Mouse (Mus musculus) cortical plate, adult 2 months (tissue): Measurements from ENCODE around the gene Ncbp3.

Experiments
- CTCF ChIP-seq: fragments of 200-500 bp; IDR thresholded peaks from 2 replicates; pipeline ENCODE4 v1.5.1; 2011; ENCODE audit warnings: mild to moderate bottlenecking, control low read depth, low read length; ENCODE audit not compliant: insufficient read depth; ENCODE audit errors: extremely low read depth
- POLR2A ChIP-seq: fragments of 200-500 bp; IDR thresholded peaks from 2 replicates; pipeline ENCODE4 v1.6.1; 2011; ENCODE audit warnings: mild to moderate bottlenecking, low read length, control low read depth; ENCODE audit not compliant: insufficient read depth; ENCODE audit errors: extremely low read depth

DNA sequence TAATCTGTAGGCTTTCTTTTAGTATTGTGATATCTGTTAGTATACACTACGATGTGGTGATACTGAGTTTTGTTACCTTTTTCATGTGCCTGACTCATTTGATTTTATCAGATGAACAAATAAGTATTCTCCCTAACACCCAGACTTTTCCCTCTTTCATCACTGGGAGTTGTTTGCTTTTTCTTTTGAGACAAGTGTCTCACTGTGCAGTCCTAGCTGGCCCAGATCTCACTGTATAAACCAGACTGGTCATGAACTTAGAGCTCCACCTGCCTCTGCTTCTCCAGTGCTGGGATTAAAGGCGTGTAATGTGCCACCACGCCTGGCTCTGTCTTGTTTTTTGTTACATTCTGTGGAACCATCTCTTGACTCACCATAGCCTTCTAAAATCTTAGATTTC, 12.0 kb downstream of the Ncbp3 start:
- no peak for TF ChIP-seq POLR2A
- TF ChIP-seq CTCF: no peak
